Comparison of ENCODE assay signal across 9 mouse cellular contexts in the genomic region with DNA sequence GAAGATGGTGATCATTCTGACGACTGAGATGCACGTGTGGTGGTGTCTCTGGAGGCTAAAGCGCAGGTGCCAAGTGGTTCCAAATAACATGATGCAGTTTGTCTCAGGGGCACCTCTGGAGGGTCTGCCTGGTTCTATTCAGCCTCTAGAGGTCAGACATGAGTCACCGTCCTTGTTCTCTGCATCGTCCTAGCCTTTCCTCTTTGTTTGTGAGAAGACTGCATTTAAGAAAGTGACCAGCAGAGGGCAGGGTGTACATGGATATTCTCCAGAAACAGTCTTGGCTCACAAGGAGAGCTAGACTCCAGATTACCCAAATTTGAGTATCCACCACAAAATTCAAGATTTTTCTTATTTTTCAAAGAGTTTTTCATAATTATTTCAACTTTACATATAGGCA. TPM values are rescaled to one million over a fixed set of nuclear protein-coding genes. Genes with fewer than 3 reads are reported as not detected.
DNase-seq lines count a peak whose midpoint lies in the region; ATAC-seq and TF ChIP-seq lines count a peak whose summit lies in the region.
"Had no signal": no experiment of that assay in that cellular context is flagged by ENCODE, and none has a peak within 500 bp of the region (broad histone marks: within the 10 kb centered on the region; RNA-seq: fewer than 3 reads in every experiment).

No protein-coding gene starts in this region.

- no peaks in the 10 kb centered on the region for H3K9me3 ChIP-seq in hindbrain, embryonic 11.5 days (ENCODE audit: control insufficient read depth, low read length)
- H3K9me3 ChIP-seq in hindbrain, embryonic 16.5 days (ENCODE audit: control insufficient read depth, low read length), result no peaks in the 10 kb centered on the region

- no peak overlapping the region for H3K9ac ChIP-seq in hindbrain, embryonic 11.5 days (ENCODE audit: low read depth, low read length)
- H3K9ac ChIP-seq in hindbrain, embryonic 16.5 days (ENCODE audit: low read depth, low read length), result no peak overlapping the region

- no peaks in the 10 kb centered on the region for H3K36me3 ChIP-seq in hindbrain, embryonic 11.5 days (ENCODE audit: control insufficient read depth, insufficient read depth, low read length)
- no peaks in the 10 kb centered on the region for H3K36me3 ChIP-seq in hindbrain, embryonic 16.5 days (ENCODE audit: control insufficient read depth, insufficient read depth, low read length)

- H3K27ac ChIP-seq in hindbrain, embryonic 11.5 days (ENCODE audit: low read depth, low read length), result no peak overlapping the region
- no peak overlapping the region for H3K27ac ChIP-seq in hindbrain, embryonic 16.5 days (ENCODE audit: low read depth, low read length)

- TF ChIP-seq CTCF in Patski (IDR thresholded peaks at IDR 0.05), result peak; percentile 51

- no peak overlapping the region for H3K4me2 ChIP-seq in hindbrain, embryonic 11.5 days (replicated peaks; ENCODE audit: low read depth, low read length)
- H3K4me2 ChIP-seq in hindbrain, embryonic 16.5 days (ENCODE audit: low read length), result no peak overlapping the region

- no peak for ATAC-seq in hindbrain, embryonic 11.5 days (ENCODE audit: low FRiP score)
- no peak for ATAC-seq in hindbrain, embryonic 16.5 days
- peak; percentile 86 for ATAC-seq in Patski
- no peak for ATAC-seq in megakaryocyte-erythroid progenitor cell, adult 5-6 weeks (replicated peaks; ENCODE audit: low FRiP score, low TSS enrichment, poor library complexity, severe bottlenecking)

- in situ Hi-C loops in Patski (cut with MboI; ENCODE audit: low pct_unique_long_range_greater_than_20kb), result no loop called here

- CTCF ChIA-PET in Patski (lab: Charles Lee), result no interaction called here

- no peaks in the 10 kb centered on the region for H3K4me1 ChIP-seq in hindbrain, embryonic 11.5 days (replicated peaks; ENCODE audit: control insufficient read depth, insufficient read depth, low read length)
- H3K4me1 ChIP-seq in hindbrain, embryonic 16.5 days (ENCODE audit: control insufficient read depth, insufficient read depth, low read depth, low read length), result no peaks in the 10 kb centered on the region

- DNase-seq in hindbrain, embryonic 11.5 days (ENCODE audit: low spot score), result peak; percentile 5
- peak; percentile 66 for DNase-seq in 416B (ENCODE audit: low read depth)
- DNase-seq in Patski (ENCODE audit: low read depth, low spot score), result peak; percentile 6
- DNase-seq in embryo, embryonic 11 days, result peak; percentile 0
- peak; percentile 35 for DNase-seq in left cerebral cortex, adult 11 months (ENCODE audit: low spot score)
- DNase-seq in thymus, postnatal 14 days, result peak; percentile 3

- no peak overlapping the region for H3K4me3 ChIP-seq in hindbrain, embryonic 11.5 days (ENCODE audit: low read depth, low read length)
- H3K4me3 ChIP-seq in hindbrain, embryonic 16.5 days (ENCODE audit: low read length), result no peak overlapping the region

- no peaks in the 10 kb centered on the region for H3K27me3 ChIP-seq in hindbrain, embryonic 11.5 days (ENCODE audit: control insufficient read depth, insufficient read depth, low read length)
- no peaks in the 10 kb centered on the region for H3K27me3 ChIP-seq in hindbrain, embryonic 16.5 days (replicated peaks; ENCODE audit: control insufficient read depth, insufficient read depth, low read length)
- no peaks in the 10 kb centered on the region for H3K27me3 ChIP-seq in Patski

- POLR2A ChIA-PET in Patski (lab: Charles Lee), result no interaction called here

- 43% methylated on average over 5 of the region's 5 CpGs for WGBS in hindbrain, embryonic 11.5 days
- WGBS in hindbrain, embryonic 16.5 days, result 52% methylated on average over 5 of the region's 5 CpGs

RNA-seq across cellular contexts. Expression of a gene that starts 15.3 kb away (rescaled TPM):
- polyA plus RNA-seq in hindbrain, embryonic 11.5 days (2014; fragmentation: Nextera tagmentation; extraction: Ambion mirVana), result not detected in 2 replicates
- not detected in 2 replicates for polyA plus RNA-seq in hindbrain, embryonic 16.5 days (2015; fragmentation: Nextera tagmentation; extraction: Ambion mirVana)
- not detected for polyA plus RNA-seq in Patski (2021)
- not detected in 2 replicates for total RNA-seq in megakaryocyte-erythroid progenitor cell, adult 5-6 weeks (2014; fragmentation: Nextera tagmentation)
- total RNA-seq in megakaryocyte-erythroid progenitor cell, adult 5-6 weeks (2017), result not detected in 2 replicates
- total RNA-seq: left cerebral cortex, postnatal 36 days had no signal

RNA-seq across cellular contexts. Expression of a gene that starts 42.3 kb away (rescaled TPM):
- not detected in 2 replicates for polyA plus RNA-seq in hindbrain, embryonic 11.5 days (2014; fragmentation: Nextera tagmentation; extraction: Ambion mirVana)
- polyA plus RNA-seq in hindbrain, embryonic 16.5 days (2015; fragmentation: Nextera tagmentation; extraction: Ambion mirVana), result not detected in 2 replicates
- not detected for polyA plus RNA-seq in Patski (2021)
- total RNA-seq in megakaryocyte-erythroid progenitor cell, adult 5-6 weeks (2014; fragmentation: Nextera tagmentation), result not detected in 2 replicates
- not detected in 2 replicates for total RNA-seq in megakaryocyte-erythroid progenitor cell, adult 5-6 weeks (2017)
- total RNA-seq: left cerebral cortex, postnatal 36 days had no signal

Comparison
In these comparisons a context has a peak if more than half of its experiments do, and no peak if none do; other contexts are left out.
1. DNase-seq: peak in every context shown above with its lines; median percentile 66 in 416B; 35 in left cerebral cortex, adult 11 months; 6 in Patski; 5 in hindbrain, embryonic 11.5 days; 3 in thymus, postnatal 14 days; 0 in embryo, embryonic 11 days.